Mouse (Mus musculus) thymus, postnatal 0 days (tissue): ENCODE data around the gene Zswim1. TPM values are rescaled to one million over a fixed set of nuclear protein-coding genes. Genes with fewer than 3 reads are reported as not detected.
"Not testable (repeated sequence)": the region's sequence is repeated elsewhere in the genome, so short reads cannot be mapped to it uniquely, and the experiment has no call there.

Experiments
- DNase-seq: peaks from one replicate; pipeline ENCODE4 v3.0.0-alpha.2; 2015; ENCODE audit warnings: low spot score
- polyA plus RNA-seq: library from polyadenylated mRNA; unstranded; fragments of >200 nt; fragmentation: Nextera tagmentation; extraction: Ambion mirVana; gene quantifications from 2 replicates; pipeline ENCODE4 v1.2.1, GENCODE M21; 2015

Zswim1 gene
- polyA plus RNA-seq, 1 experiment from 2014 or later = 9.1 TPM

DNA sequence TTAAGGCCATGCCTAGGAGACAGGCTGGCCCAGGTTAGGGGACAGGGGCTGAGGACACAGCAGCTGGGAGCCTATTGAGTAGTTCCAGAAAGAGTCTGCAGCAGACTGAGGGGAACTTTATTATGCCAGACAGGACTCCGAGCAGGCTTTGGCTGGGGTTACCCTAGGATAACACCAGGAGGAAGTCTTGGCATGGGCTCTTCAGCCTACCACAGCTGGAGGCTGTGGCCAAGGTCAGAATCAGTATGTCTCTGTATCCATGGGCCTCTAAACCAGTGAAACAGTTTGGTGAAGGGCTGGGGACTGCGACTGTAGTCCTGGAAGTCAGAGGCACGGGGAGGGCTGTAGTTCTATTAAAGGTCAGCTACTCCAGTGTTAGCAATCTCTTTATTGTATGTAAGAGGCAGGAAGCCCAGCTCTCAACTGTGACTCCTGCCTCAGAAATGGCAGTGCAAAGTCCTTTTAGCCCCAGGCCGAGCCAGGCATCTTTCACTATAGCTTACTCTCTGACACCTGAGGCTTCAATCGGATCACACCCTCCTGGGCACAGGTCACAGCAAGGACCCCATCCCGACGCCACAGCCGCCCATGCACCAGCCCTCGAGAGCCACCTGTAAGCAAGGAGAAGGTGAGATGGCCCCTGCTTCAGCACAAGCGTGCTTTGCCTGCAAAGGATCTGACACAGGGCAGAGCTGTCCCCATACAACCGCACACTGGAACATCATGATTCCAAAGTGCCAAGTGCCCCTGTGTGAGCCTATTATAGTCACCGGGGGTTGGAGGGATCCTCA lies 29.9 kb upstream of the Zswim1 start:
- no peak for DNase-seq

DNA sequence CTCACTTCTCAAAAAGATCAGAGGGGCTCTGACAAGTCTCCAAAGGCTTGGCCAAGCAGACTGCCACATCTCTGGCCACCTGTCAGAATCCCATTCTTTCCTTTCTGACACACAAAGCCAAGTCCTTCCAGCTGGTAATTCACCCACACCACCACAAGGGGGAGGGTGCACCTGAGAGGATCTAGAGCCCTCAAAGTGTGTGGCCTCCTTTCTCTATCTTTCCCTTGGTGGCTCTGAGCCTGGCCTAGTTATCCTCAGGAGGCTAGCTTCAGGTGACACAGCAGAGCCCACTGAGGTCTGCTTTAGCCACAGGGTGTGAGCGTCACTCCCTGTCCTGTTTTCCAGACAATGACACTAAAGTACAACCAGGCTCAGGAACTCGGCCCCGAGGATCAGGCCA lies 29.2 kb upstream of the Zswim1 start:
- DNase-seq = peak; percentile 75

DNA sequence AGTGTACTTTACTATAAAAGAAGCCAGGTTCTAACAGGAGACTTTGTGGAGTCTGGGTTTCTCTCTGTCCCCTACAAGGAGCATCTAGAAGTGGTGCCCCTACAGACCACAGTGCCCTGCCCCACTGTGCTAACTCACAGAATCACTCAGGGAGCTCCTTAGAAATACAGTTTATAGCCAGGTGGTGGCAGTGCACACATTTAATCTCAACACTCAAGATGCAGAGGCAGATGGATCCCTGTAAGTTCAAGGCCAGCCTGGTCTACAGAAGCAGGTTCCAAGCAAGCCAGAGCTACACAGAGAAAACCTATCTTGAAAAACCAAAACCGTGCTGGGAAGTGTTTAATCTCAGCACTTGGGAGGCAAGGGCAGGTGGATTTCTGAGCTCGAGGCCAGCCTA lies 28.7 kb upstream of the Zswim1 start:
- peak; percentile 32 for DNase-seq

DNA sequence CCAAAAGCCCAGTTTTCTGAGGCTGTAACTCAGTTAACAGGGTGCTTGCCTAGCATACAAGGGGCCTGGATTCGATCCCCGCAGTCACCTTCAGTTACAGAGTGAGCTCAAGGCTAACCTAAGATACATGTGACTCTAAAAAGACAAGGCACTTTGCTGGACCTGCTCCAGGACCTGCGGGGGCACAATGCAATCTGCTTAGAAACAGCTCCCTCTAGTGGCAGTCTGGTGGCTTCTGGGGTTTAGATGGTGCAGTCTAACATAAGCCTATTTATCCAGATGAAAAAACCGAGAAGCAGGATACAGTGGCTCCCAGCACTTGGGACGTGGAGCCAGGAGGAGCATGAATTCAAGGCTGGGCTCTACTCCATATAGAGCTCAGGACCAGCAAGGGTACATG lies 28.2 kb upstream of the Zswim1 start:
- DNase-seq = peak; percentile 87

DNA sequence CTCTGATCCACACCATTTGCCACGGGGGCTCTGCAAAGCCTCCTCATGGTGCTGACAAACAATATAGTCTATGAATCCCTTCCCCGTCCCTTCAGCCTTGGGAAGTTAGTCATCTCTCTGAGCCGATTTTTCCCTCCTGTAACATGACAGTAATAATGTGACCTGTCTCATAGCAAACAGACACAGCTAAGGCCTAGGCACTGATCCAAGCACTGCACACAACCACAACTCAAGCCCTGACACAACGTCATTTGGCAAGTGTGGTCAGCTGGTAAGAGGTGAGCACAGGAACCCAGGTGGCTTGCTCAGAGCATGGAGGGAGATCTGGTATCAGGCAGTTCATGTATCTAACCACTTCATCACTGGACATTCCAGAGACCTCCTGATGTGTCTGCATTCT lies 26.6 kb upstream of the Zswim1 start:
- no peak for DNase-seq

DNA sequence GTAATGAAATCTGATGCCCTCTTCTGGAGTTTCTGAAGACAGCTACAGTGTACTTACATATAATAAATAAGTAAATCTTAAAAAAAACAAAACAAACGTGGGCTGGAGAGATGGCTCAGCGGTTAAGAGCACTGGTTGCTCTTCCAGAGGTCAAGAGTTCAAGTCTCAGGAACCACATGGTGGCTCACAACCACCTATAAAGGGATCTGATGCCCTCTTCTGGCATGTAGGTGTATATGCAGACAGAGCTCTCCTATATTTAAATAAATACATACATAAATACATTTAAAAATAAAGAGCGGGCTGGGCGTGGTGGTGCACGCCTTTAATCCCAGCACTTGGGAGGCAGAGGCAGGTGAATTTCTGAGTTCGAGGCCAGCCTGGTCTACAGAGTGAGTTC lies 23.9 kb upstream of the Zswim1 start:
- DNase-seq = not testable (repeated sequence)

DNA sequence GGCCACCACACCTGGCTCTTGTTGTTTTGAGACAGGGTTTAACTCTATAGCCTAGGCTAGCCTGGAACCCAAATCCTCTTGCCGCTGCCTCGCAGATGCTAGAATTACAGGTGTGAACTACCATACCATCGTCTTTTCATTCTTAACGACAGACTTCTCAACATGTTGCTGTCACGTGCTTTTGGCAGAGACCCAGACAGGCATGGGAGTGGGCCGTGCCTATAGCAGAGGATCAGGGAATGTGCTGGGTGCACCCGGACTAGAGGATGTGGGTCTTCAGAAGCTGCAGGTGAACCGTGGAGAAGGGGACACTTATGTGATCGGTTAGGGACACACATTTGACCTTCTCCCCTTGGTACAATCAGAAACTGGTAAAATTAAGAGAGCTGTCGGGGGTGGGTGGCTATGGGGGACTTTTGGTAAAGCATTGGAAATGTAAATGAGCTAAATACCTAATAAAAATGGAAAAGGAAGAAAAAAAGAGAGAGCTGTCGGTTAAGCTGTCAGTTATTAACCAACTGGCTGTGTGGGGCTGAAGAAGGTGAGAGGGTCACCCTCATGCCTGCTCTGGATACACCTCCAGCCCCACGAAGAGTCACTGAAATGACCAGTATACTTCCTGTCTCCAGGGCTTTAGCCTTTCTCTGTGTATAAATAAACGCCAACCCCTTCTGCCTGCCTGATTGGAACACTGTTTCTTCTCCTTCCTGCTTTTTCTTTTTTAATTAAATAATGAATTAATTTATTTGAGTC lies 22.1 kb upstream of the Zswim1 start:
- no peak for DNase-seq

DNA sequence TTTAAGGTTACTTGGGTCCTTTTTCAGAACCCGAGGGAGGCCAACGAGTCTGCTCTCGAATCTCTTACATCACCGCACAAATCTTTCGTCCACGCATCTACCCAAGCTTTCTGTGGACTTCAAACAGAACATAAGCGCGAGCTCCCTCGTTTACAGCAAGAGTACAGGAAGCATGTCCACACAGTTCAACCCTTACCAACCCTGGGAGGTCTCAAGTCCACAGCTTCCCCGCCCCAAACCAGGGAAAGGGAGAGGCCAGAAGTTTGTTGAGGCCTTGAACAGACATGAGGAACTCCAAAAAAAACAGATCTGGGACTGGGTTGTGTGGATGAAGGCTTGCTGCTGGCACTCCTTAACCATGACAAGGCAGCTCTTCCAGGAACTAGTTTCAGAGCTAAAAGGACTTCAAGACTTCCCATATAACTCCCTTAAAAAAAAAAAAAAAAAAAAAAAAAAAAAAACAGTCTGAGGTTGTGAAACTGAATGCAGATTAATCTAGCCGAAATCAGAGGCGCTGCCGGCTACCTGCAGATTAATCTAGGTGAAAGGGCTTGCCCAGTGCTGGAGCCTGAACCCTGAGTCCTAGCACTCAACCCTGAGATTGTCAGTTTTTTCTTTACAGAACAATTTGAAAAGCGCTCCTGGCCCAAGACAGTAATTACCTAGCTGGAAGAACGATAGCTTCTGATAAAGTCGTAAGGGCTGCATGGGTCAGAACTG lies 19.1 kb upstream of the Zswim1 start:
- no peak for DNase-seq

DNA sequence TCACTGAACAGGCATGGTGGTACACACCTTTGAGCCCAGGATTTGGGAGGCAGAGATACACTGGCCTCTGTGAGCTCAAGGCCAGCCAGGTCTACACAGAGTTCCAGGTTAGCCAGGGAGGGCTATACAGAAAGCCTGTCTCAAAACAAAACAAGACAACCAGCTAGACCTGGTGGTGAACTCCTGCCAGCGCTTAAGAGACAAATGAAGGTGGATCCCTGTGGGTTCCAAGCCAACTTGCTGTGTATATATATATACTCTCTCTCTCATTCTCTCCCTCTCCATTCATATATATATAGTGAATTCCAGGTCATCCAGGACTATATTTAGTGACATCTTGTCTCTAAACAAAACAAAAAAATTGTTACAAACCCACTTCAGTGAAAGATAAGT lies 18.6 kb upstream of the Zswim1 start:
- DNase-seq = no peak

DNA sequence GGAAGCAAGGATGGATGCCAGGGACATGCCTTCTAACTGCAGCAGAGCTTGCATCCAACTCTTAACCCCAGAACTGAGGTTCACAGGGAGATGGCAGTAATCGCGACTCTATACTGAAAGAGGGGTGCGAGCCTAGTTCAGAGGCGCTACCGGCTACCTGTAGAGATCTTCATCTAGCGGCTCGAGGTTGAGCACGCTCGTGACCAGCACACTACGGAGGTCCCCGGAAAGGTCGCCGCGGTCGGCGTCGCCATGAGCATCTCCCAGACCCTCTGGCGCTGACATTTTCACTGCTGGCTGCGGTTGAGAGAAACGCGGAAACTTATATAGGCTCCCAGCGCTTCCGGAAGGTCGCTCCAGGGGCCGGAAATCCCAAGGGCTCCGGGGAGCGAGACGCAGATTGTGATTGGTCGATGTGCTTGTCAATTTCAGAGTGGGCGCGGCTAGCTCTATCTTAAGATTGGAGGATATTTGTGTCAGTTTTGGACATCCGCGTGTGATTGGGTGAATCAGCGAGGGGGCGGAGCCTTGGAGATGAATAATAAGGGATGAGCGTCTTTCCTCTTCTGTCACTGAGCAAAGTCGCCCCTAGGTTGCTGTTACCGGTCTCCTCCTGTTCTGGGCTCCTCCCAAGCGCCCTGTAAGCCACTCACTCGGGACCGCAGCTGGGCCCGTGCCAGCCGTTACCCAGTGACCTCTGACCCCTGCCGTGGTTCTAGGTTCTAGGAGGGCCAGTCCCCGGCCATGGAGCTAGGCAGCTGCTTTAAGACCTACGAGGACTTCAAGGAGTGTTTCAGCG lies 17.8 kb upstream of the Zswim1 start, which contains the start of the genes Acot8 and Zswim3:
Gene Acot8 (minus strand): TSS at position 350 of the 799 bp plus-strand sequence.
Gene Zswim3 (plus strand): TSS at position 566 of the 799 bp plus-strand sequence.
- peak; percentile 100 for DNase-seq

DNA sequence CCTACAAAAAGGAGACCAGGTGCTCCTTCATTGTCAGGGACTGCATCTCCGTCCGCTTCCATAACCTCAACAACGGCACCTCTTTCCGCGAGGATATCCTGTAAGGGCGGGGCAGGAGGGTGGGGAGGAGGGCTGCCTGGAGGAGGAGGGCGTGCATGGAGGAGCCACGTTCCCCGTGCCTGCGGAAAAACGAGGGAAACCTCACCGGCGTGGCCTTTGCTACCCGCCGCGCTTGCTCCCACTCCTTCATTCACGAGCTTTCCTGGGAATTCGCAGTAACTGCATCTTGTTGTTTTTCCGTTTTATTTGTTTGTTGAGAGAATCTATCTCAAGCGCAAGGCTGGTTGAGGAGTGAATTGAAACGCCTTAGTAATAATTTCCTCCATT lies 17.2 kb upstream of the Zswim1 start:
- no peak for DNase-seq

DNA sequence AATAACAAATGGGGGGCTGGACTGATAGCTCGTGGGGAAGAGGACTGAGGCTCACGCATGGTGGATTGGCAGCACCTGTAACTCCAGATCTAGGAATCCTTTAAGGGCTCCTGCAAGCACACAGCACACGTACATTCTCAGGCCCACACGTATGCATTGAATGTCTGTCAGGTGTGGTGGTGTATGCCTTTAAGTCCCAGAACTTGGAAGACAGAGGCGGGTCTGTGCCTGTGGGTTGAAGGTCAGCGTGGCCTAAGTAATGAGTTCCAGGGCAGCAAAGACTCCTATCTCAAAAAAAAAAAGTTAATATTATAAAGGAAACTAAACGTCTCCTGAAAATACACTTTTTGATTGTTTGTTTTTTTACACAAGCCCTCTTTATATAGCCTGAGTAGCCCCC lies 15.9 kb upstream of the Zswim1 start:
- no peak for DNase-seq

DNA sequence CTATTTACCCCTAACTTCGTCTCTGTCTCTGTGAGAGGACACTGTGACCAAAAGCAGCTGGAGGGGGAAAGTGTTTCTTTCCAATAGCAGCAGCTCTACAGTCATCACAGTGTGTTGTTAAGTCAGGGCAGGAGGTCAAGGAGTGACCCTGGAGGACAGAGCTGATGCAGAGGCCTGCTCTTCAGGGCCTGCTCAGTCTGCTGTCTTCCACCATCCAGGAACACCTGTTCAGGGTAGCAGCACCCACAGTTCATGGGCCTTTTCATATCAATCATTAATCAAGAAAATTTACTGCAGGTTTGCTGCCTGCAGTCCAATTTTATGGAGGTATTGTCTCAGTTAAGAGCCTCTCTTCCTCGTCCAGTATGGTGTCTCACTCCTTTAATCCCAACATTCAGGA lies 8.9 kb upstream of the Zswim1 start:
- no peak for DNase-seq

DNA sequence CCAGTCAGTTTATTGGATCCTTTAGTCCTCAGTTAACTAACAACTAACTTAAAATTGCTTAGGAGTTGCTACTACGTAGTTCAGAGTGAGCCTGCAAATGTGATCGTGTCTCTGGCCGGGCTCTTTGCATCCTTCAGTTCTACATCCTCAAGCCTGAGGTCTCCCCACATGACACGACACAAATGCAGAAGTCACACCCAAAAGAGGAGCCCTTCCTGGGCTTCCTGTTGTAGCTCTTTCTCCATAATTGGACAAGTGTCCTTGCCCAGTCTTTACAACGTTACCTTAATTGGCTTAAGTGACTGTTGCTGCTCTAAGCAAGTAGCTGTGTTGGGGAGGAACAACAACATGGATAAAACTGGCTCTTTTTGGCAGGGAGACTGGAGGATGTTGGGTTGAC lies 7.1 kb upstream of the Zswim1 start:
- no peak for DNase-seq

DNA sequence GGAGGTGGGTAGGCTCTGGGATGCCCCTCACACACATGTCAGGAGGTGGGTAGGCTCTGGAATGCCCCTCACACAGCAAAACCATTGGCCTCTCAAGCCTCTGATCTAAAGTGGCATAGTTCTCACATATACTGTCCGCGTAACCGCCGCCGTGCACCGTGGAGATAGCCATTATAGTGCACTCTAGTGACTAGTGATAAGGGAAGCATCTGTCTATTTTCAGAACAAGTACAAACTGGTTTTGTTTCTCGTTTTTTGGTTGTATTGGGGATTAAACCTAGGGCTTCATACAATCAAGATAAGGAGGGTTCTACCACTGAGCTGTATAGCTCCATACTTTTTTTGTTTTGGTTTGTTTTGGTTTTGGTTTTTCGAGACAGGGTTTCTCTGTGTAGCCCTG lies 6.7 kb upstream of the Zswim1 start:
- no peak for DNase-seq

DNA sequence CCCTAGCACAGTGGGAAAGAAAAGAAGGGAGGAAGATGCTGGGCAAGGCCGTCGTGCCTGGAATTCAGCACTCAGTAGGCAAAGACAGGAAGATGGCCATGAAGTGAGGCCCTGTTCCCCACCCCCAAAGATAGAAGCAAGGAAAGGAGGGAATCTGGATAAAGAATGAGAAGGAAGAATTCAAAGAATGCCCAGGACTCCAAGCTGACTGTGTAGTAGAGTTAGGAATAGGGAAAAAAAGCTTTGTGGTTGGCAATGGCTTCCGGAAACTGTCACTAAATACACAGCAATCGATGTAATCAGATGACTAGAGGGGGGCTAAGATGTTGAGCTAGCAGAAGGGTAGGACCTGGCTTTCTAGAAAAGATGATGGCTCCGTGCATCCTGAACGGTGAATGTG lies 5.3 kb upstream of the Zswim1 start:
- DNase-seq = no peak

DNA sequence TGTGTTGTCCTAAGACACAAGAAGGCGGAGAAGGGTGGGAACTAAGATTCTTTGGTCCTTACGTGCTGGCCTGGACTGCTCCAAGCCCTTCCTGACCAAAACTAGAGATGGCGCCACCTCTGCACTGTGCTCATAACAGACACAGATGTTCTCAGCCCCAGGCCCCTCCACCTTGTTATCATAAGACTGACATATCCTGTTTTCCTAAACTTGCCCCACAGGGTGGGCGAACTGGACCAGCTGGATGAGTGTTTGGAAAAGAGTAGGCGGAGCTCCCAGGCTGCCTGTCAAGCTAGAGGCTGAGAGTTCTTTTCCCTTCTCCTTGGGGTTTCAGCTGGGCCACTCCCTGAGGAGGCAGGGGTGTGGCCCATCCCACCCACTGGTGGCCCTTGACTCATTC lies 4.8 kb upstream of the Zswim1 start:
- no peak for DNase-seq

DNA sequence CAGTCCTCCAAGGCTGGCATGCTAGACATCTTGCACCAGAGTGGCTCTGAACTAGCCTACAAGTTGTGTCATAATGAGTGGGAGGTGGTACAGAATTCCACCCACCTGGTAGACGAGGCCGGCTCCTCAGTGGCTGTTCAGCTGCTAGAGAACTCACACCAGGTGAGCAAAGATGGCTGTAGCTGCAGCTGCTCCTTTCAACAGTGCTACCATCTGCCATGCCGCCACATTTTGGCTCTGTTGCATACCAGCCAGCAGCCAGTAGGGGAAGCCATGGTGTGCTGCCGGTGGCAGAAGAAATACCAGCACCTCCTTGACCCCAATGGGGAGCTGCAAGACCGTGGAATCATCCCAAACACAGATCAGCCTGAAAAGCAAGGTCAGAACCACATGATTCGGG lies 1.4 kb upstream of the Zswim1 start:
- no peak for DNase-seq

DNA sequence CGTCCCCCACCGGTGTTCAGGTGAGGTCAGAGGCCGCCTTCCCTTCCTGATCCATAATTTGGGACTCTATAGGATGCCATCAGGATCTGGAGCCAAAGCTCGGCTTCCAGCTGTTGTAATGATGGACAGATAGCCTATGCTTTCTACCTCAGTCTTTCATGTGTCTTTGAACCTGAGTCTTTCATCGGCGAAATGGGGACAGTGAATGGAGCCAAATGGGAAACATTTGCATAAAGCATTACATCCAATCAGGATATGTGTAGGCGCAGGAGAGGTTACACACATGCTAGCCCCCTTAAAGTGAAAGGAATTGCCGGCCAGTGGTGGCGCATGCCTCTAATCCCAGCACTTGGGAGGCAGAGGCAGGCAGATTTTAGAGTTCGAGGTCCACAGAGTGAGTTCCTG lies 697 bp downstream of the Zswim1 start:
- DNase-seq = peak; percentile 34

DNA sequence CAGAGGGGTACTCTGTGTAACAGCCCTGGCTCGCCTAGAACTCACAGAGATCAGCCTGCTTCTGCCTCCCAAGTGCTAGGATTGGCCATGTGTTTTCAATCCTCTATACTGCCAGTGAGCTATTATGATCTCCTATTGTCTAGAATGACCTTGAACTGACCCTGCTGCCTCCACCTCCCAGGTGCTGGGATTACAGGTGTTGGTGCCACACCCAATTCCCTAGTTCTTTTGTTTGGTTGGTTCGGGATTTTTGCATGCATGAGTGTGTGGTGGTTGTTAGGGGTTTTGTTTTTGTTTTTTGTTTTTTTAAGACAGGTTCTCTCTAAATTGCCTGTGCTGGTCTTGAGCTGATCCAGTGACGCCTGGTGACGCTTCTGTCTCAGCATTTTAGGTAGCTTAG lies 1.5 kb downstream of the Zswim1 start:
- DNase-seq = no peak

DNA sequence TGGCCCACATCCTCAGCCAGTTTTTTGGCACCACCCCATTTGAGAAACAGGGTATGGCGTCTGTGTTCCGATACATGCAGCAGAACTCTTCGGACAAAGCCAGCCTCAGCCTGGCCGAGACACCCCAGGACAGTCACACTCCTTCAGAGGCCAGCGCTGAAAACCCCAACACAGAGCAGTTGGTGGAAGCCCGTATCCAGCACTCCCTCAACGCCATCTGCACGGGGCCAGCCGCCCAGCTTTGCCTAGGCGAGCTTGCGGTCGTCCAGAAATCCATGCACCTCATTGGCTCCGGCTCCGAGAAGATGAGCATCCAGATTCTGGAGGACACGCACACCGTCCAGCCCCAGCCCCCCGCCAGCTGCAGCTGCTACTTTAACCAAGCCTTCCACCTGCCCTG lies 3.0 kb downstream of the Zswim1 start:
- DNase-seq = no peak
